Mouse (Mus musculus): ENCODE measurements around the gene Cetn3. TPM values are rescaled to one million over a fixed set of nuclear protein-coding genes. Genes with fewer than 3 reads are reported as not detected.
A peak's percentile ranks its signal among the peaks of the same experiment; 100 is the strongest.

The Cetn3 gene
- total RNA-seq (2021) = 100 to 1,000 TPM; 103 to 115 TPM
- long read RNA-seq, experiment 1, transcript Cetn3-201 (5 exons, 1,226 nt) = major isoform, 41 of 60 reads
- long read RNA-seq, experiment 1, partial matches to known transcripts = 9 of 60 reads
- long read RNA-seq, experiment 1, other reads (novel, unspliced or antisense) = 10 of 60 reads
- long read RNA-seq, experiment 2, transcript Cetn3-201 (5 exons, 1,226 nt) = major isoform, 66 of 82 reads
- long read RNA-seq, experiment 2, partial matches to known transcripts = 8 of 82 reads
- long read RNA-seq, experiment 2, other reads (novel, unspliced or antisense) = 6 of 82 reads

- no peak for TF ChIP-seq CTCF (conservative IDR thresholded peaks at IDR 0.05)
- H3K27ac ChIP-seq = peak within 1 kb of the TSS; percentile 97
- DNase-seq (ENCODE audit: low spot score in 2 of 2) = peak; percentile 91 to 94
- H3K4me3 ChIP-seq = peak within 1 kb of the TSS; percentile 85
Measured at GRCm38 (mm10) chr13:81782971-81783404, at the start of gene Cetn3. Gene Cetn3 (plus strand): TSS chr13:81783077.

- no peak for TF ChIP-seq CTCF (conservative IDR thresholded peaks at IDR 0.05)
Measured at GRCm38 (mm10) chr13:81736606-81737005, 46.3 kb upstream of the Cetn3 start.

GRCm38 (mm10) chr13:81740898-81741297 lies 42.0 kb upstream of the Cetn3 start:
- TF ChIP-seq CTCF (conservative IDR thresholded peaks at IDR 0.05) = no peak

More at GRCm38 (mm10) chr13:81736606-81737005, 46.3 kb upstream of the Cetn3 start:
- Histone ChIP-seq H3K4me3 (no peak overlapping the region), H3K27ac (no peak overlapping the region)
- no peak for DNase-seq (ENCODE audit: low spot score in 2 of 2)

GRCm38 (mm10) chr13:81743391-81744091 lies 39.3 kb upstream of the Cetn3 start:
- TF ChIP-seq CTCF (conservative IDR thresholded peaks at IDR 0.05) = no peak
- no peak for DNase-seq (ENCODE audit: low spot score in 2 of 2)
- Histone ChIP-seq H3K4me3 (no peak overlapping the region), H3K27ac (no peak overlapping the region)

More at GRCm38 (mm10) chr13:81740898-81741297, 42.0 kb upstream of the Cetn3 start:
- DNase-seq (ENCODE audit: low spot score in 2 of 2) = no peak
- Histone ChIP-seq H3K27ac (no peak overlapping the region), H3K4me3 (no peak overlapping the region)

GRCm38 (mm10) chr13:81744092-81744396 lies 38.8 kb upstream of the Cetn3 start:
- no peak overlapping the region for H3K27ac ChIP-seq
- no peak overlapping the region for H3K4me3 ChIP-seq
- TF ChIP-seq CTCF (conservative IDR thresholded peaks at IDR 0.05) = no peak
- no peak for DNase-seq (ENCODE audit: low spot score in 2 of 2)

- H3K4me3 ChIP-seq = no peak overlapping the region
- DNase-seq (ENCODE audit: low spot score in 2 of 2) = no peak
- no peak for TF ChIP-seq CTCF (conservative IDR thresholded peaks at IDR 0.05)
- H3K27ac ChIP-seq = no peak overlapping the region
Measured at GRCm38 (mm10) chr13:81754878-81755277, 28.0 kb upstream of the Cetn3 start.

- H3K27ac ChIP-seq = no peak overlapping the region
- DNase-seq (ENCODE audit: low spot score in 2 of 2) = no peak
- TF ChIP-seq CTCF (conservative IDR thresholded peaks at IDR 0.05) = no peak
- no peak overlapping the region for H3K4me3 ChIP-seq
Measured at GRCm38 (mm10) chr13:81755324-81755723, 27.6 kb upstream of the Cetn3 start.

GRCm38 (mm10) chr13:81757058-81757660 lies 25.7 kb upstream of the Cetn3 start:
- no peak overlapping the region for H3K27ac ChIP-seq
- no peak for DNase-seq (ENCODE audit: low spot score in 2 of 2)
- TF ChIP-seq CTCF (conservative IDR thresholded peaks at IDR 0.05) = no peak
- H3K4me3 ChIP-seq = no peak overlapping the region

GRCm38 (mm10) chr13:81760379-81760778 lies 22.5 kb upstream of the Cetn3 start:
- peak in 1 of 2 experiments; percentile 58 for DNase-seq (ENCODE audit: low spot score in 2 of 2)
- Histone ChIP-seq H3K27ac (no peak overlapping the region), H3K4me3 (no peak overlapping the region)
- peak; percentile 86 for TF ChIP-seq CTCF (conservative IDR thresholded peaks at IDR 0.05)

- TF ChIP-seq CTCF (conservative IDR thresholded peaks at IDR 0.05) = peak; percentile 89
- Histone ChIP-seq H3K4me3 (peak overlapping the region; percentile 19; the same call in 1 of the 2 replicates), H3K27ac (no peak overlapping the region)
- peak; percentile 54 to 58 for DNase-seq (ENCODE audit: low spot score in 2 of 2)
Measured at GRCm38 (mm10) chr13:81761566-81762186, 21.2 kb upstream of the Cetn3 start.

- Histone ChIP-seq H3K4me3 (no peak overlapping the region), H3K27ac (no peak overlapping the region)
- no peak for DNase-seq (ENCODE audit: low spot score in 2 of 2)
- no peak for TF ChIP-seq CTCF (conservative IDR thresholded peaks at IDR 0.05)
Measured at GRCm38 (mm10) chr13:81764173-81764572, 18.7 kb upstream of the Cetn3 start.

GRCm38 (mm10) chr13:81767038-81767659 lies 15.7 kb upstream of the Cetn3 start:
- Histone ChIP-seq H3K27ac (no peak overlapping the region), H3K4me3 (no peak overlapping the region)
- peak; percentile 82 to 90 for DNase-seq (ENCODE audit: low spot score in 2 of 2)
- TF ChIP-seq CTCF (conservative IDR thresholded peaks at IDR 0.05) = peak; percentile 95
